ENCODE assay signal across 14 mouse cellular contexts in genomic region chr2:89287914-89288313, GRCm38 (mm10).
A peak's percentile ranks its signal among the peaks of the same experiment; 100 is the strongest.
DNase-seq lines count a peak whose midpoint lies in the region.
"Had no signal": no experiment of that assay in that cellular context is flagged by ENCODE, and none has a peak within 500 bp of the region (broad histone marks: within the 10 kb centered on the region; RNA-seq: fewer than 3 reads in every experiment).

Gene Olfr1229 (minus strand): TSS chr2:89288014.

- peak; percentile 8 for DNase-seq in 416B (ENCODE audit: low read depth)
- DNase-seq in retina, embryonic 14.5 days (ENCODE audit: low spot score), result no peak
- DNase-seq: adrenal gland, adult 2 months; adrenal gland, adult 8-10 months; adrenal gland, postnatal 10 days; adrenal gland, postnatal 14 days; adrenal gland, postnatal 25 days; adrenal gland, postnatal 36 days; B cell, adult 2 months; cerebellum, adult 11 months; cerebellum, adult 11-12 months; cerebellum, adult 18-20 months; cerebellum, adult 2 months; cerebellum, adult 8-10 months had no signal
